Mouse (Mus musculus) heart, adult 2 months (tissue): Measurements from ENCODE around the gene Fbln1.

Experiments used
- CTCF ChIP-seq: fragments of 200-600 bp; IDR thresholded peaks from 2 replicates; pipeline ENCODE4 v1.8.1; 2022; ENCODE audit warnings: antibody characterized with exemption, mild to moderate bottlenecking, moderate library complexity
- EP300 ChIP-seq: fragments of 200-500 bp; IDR thresholded peaks from 2 replicates; pipeline ENCODE4 v1.6.1; 2011; ENCODE audit warnings: low read depth, low read length, control low read depth; ENCODE audit not compliant: insufficient read depth
- POLR2A ChIP-seq: fragments of 200-500 bp; IDR thresholded peaks from 2 replicates; pipeline ENCODE4 v1.6.1; 2011; ENCODE audit warnings: mild to moderate bottlenecking, low read depth, low read length, control low read depth; ENCODE audit not compliant: insufficient read depth

DNA sequence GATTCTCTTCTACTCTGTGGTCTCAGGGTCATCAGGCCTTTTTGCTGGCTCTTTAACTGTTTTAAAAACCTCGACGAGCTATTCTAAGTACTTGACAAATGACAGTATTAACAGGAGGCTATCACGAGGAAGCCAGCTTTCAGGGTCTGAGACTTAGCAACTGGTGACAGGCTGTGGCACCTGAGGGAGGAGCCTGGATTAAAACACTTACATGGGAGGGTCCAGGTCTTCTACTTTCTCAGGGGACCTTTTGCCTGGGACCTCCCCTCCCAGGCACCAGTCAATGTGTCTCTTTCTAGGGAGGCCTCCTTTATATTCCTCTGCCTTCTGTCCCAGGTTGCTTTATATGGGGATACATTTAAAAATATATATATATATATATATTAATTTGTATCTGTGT, 128.5 kb downstream of the Fbln1 start:
- no peak for TF ChIP-seq CTCF
- TF ChIP-seq POLR2A = no peak
- TF ChIP-seq EP300 = no peak
